10 mouse cellular contexts compared by ENCODE assay signal in genomic region chr13:99675951-99676350, GRCm38 (mm10).
DNase-seq lines count a peak whose midpoint lies in the region; ATAC-seq lines count a peak whose summit lies in the region.
"Had no signal": no experiment of that assay in that cellular context is flagged by ENCODE, and none has a peak within 500 bp of the region (broad histone marks: within the 10 kb centered on the region; RNA-seq: fewer than 3 reads in every experiment).

No protein-coding gene starts in this region.

- H3K4me2 ChIP-seq in midbrain, embryonic 16.5 days (ENCODE audit: low read length): no peak overlapping the region
- H3K4me2 ChIP-seq: embryonic facial prominence, embryonic 12.5 days had no signal

- WGBS in midbrain, embryonic 10.5 days: 79% methylated on average over 5 of the region's 5 CpGs
- 50% methylated on average over 5 of the region's 5 CpGs for WGBS in midbrain, embryonic 16.5 days

- DNase-seq in midbrain, embryonic 10.5 days (ENCODE audit: low spot score): no peak
- peak; percentile 76 for DNase-seq in cerebellum, postnatal 36 days
- peak; percentile 85 for DNase-seq in layer of hippocampus, adult 9-11 months
- peak; percentile 25 for DNase-seq in right cerebral cortex, postnatal 25 days
- no peak for DNase-seq in embryo, embryonic 11 days
- DNase-seq in spleen, adult 18-20 months: no peak
- DNase-seq in thymus, postnatal 10 days (ENCODE audit: low spot score in 2 of 2): no peak
- DNase-seq: liver had no signal

- H3K27me3 ChIP-seq in midbrain, embryonic 10.5 days (ENCODE audit: low read depth, poor library complexity, severe bottlenecking): no peaks in the 10 kb centered on the region
- no peaks in the 10 kb centered on the region for H3K27me3 ChIP-seq in midbrain, embryonic 16.5 days (ENCODE audit: control insufficient read depth, insufficient read depth, low read depth, low read length)
- H3K27me3 ChIP-seq: embryonic facial prominence, embryonic 12.5 days had no signal

- H3K4me1 ChIP-seq in midbrain, embryonic 10.5 days: peaks cover 34% of the 10 kb centered on the region
- H3K4me1 ChIP-seq in midbrain, embryonic 16.5 days (ENCODE audit: control insufficient read depth, insufficient read depth, low read length): peaks cover 5% of the 10 kb centered on the region; the same call in 1 of the 2 replicates
- H3K4me1 ChIP-seq: embryonic facial prominence, embryonic 12.5 days had no signal

- no peak overlapping the region for H3K9ac ChIP-seq in midbrain, embryonic 16.5 days (ENCODE audit: low read depth, low read length)
- H3K9ac ChIP-seq: embryonic facial prominence, embryonic 12.5 days had no signal

- H3K36me3 ChIP-seq in midbrain, embryonic 10.5 days: no peaks in the 10 kb centered on the region
- H3K36me3 ChIP-seq in midbrain, embryonic 16.5 days (ENCODE audit: control insufficient read depth, insufficient read depth, low read length): no peaks in the 10 kb centered on the region
- H3K36me3 ChIP-seq: embryonic facial prominence, embryonic 12.5 days had no signal

- H3K27ac ChIP-seq in midbrain, embryonic 10.5 days (replicated peaks): peak overlapping the region; percentile 77
- no peak overlapping the region for H3K27ac ChIP-seq in midbrain, embryonic 16.5 days (ENCODE audit: low read length)
- H3K27ac ChIP-seq: embryonic facial prominence, embryonic 12.5 days had no signal

- no peak for ATAC-seq in midbrain, embryonic 16.5 days

- peaks cover 8% of the 10 kb centered on the region; the same call in 1 of the 2 replicates for H3K9me3 ChIP-seq in midbrain, embryonic 10.5 days (replicated peaks)
- H3K9me3 ChIP-seq in midbrain, embryonic 16.5 days (replicated peaks; ENCODE audit: control insufficient read depth, low read length, poor library complexity, severe bottlenecking): no peaks in the 10 kb centered on the region; the same call in 1 of the 2 replicates

- H3K4me3 ChIP-seq in midbrain, embryonic 10.5 days: no peak overlapping the region
- H3K4me3 ChIP-seq in midbrain, embryonic 16.5 days (ENCODE audit: low read depth, low read length): no peak overlapping the region
- H3K4me3 ChIP-seq: embryonic facial prominence, embryonic 12.5 days had no signal

Comparison
In these comparisons a context has a peak if more than half of its experiments do, and no peak if none do; other contexts are left out.
1. DNase-seq: peak in cerebellum, postnatal 36 days (2 of 2), layer of hippocampus, adult 9-11 months (single experiment) and right cerebral cortex, postnatal 25 days (single experiment); none in midbrain, embryonic 10.5 days (single experiment), embryo, embryonic 11 days (single experiment), spleen, adult 18-20 months (0 of 2) and thymus, postnatal 10 days (0 of 2).